Mouse (Mus musculus) midbrain, embryonic 11.5 days (tissue): ENCODE data around the gene Lmnb2. TPM values are rescaled to one million over a fixed set of nuclear protein-coding genes. Genes with fewer than 3 reads are reported as not detected.

Experiments used
- ATAC-seq: fragments of 200-750 bp; cut with Nextera tagmentation; 2 replicates; pipeline ENCODE4 v1.8.0; 2017; ENCODE audit warnings: moderate TSS enrichment, moderate library complexity; ENCODE audit not compliant: low FRiP score
- DNase-seq: peaks from one replicate; pipeline ENCODE4 v3.0.0; 2015; ENCODE audit warnings: low spot score; ENCODE audit errors: missing footprints
- H3K27ac ChIP-seq: fragments of 300-500 bp; sonication (generic); 2 replicates; pipeline ENCODE4 v1.5.1; 2014; ENCODE audit warnings: low read depth, low read length
- H3K27me3 ChIP-seq: fragments of 300-500 bp; sonication (generic); 2 replicates; pipeline ENCODE4 v1.6.1; 2014; ENCODE audit warnings: mild to moderate bottlenecking, low read length, moderate library complexity, mixed read lengths; ENCODE audit not compliant: control insufficient read depth, insufficient read depth
- H3K36me3 ChIP-seq: fragments of 300-500 bp; sonication (generic); 2 replicates; pipeline ENCODE4 v1.6.1; 2014; ENCODE audit warnings: mild to moderate bottlenecking, low read length, moderate library complexity, mixed read lengths; ENCODE audit not compliant: control insufficient read depth, insufficient read depth
- H3K4me1 ChIP-seq: fragments of 300-500 bp; sonication (generic); 2 replicates; pipeline ENCODE4 v1.6.1; 2014; ENCODE audit warnings: low read length; ENCODE audit not compliant: control insufficient read depth, insufficient read depth
- H3K4me2 ChIP-seq: fragments of 300-500 bp; sonication (generic); 2 replicates; pipeline ENCODE4 v1.6.1; 2014; ENCODE audit warnings: mild to moderate bottlenecking, moderate library complexity
- H3K4me3 ChIP-seq: fragments of 300-500 bp; sonication (generic); 2 replicates; pipeline ENCODE4 v1.5.1; 2014; ENCODE audit warnings: low read depth, low read length
- H3K9ac ChIP-seq: fragments of 300-500 bp; sonication (generic); 2 replicates; pipeline ENCODE4 v1.6.1; 2014; ENCODE audit warnings: low read length
- H3K9me3 ChIP-seq: fragments of 300-500 bp; sonication (generic); 2 replicates; pipeline ENCODE4 v1.6.1; 2016; ENCODE audit warnings: low read length; ENCODE audit not compliant: control insufficient read depth
- WGBS: fragments of 180-500 bp; shearing (Covaris S2); extraction: QIAGEN DNeasy Blood & Tissue Kit; methylation state at CpG from one replicate; pipeline ENCODE4 v1.1.7; 2014; 5-methylcytosine and 5-hydroxymethylcytosine counted together
- polyA plus RNA-seq: library from polyadenylated mRNA; unstranded; fragments of >200 nt; fragmentation: Nextera tagmentation; extraction: Ambion mirVana; gene quantifications from 2 replicates; pipeline ENCODE4 v1.2.1, GENCODE M21; 2014

Lmnb2 gene
- polyA plus RNA-seq, 1 experiment from 2014 or later: 19.7 TPM

- Histone ChIP-seq H3K4me3 (peak overlapping the region; percentile 90), H3K4me2 (peak overlapping the region; percentile 98), H3K9ac (peak overlapping the region; percentile 83), H3K9me3 (no peaks in the 10 kb centered on the region), H3K27me3 (no peaks in the 10 kb centered on the region), H3K27ac (no peak overlapping the region), H3K4me1 (peaks cover 8% of the 10 kb centered on the region), H3K36me3 (peaks cover 18% of the 10 kb centered on the region)
- 17% methylated on average over 25 of the region's 25 CpGs for WGBS
- DNase-seq: no peak
- ATAC-seq: peak; percentile 10
These were observed 18.3 kb downstream of the Lmnb2 start for GRCm38 (mm10) chr10:80899591-80900317.

DNA sequence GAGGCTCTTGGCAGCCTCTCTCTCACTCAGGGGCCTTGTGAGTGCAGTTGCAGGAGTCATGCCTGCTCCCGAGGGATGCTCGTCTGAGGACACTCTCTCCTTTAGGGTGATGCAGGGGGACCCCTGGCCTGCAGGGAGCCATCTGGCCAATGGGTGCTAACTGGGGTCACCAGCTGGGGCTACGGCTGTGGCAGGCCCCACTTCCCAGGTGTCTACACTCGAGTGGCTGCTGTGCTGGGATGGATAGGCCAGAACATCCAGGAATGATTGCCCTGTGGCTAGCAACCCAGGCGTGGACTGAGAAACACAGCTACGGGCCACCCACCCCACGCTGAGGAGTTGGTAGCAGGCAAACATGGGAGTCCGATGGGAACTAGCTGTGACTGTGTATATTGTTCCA, 19.0 kb downstream of the Lmnb2 start:
- DNase-seq (no peak), ATAC-seq (no peak)
- Histone ChIP-seq H3K27me3 (no peaks in the 10 kb centered on the region), H3K9ac (no peak overlapping the region), H3K36me3 (peaks cover 11% of the 10 kb centered on the region), H3K4me2 (peak overlapping the region; percentile 98; the same call in 1 of the 2 replicates), H3K27ac (no peak overlapping the region), H3K9me3 (no peaks in the 10 kb centered on the region), H3K4me1 (peaks cover 8% of the 10 kb centered on the region), H3K4me3 (no peak overlapping the region)
- 87% methylated on average over 8 of the region's 8 CpGs for WGBS

- Histone ChIP-seq H3K4me3 (no peak overlapping the region), H3K27ac (no peak overlapping the region), H3K9ac (no peak overlapping the region), H3K9me3 (no peaks in the 10 kb centered on the region), H3K4me1 (peaks cover 8% of the 10 kb centered on the region), H3K4me2 (no peak overlapping the region), H3K36me3 (peaks cover 4% of the 10 kb centered on the region), H3K27me3 (no peaks in the 10 kb centered on the region)
- WGBS: 34% methylated on average over 41 of the region's 41 CpGs
- peak; percentile 85 for DNase-seq
- no peak for ATAC-seq
These were observed 20.1 kb downstream of the Lmnb2 start for GRCm38 (mm10) chr10:80897861-80898510.

GRCm38 (mm10) chr10:80896581-80897485, 21.2 kb downstream of the Lmnb2 start:
- H3K4me3 ChIP-seq: no peak overlapping the region

GRCm38 (mm10) chr10:80895697-80896096, 22.3 kb downstream of the Lmnb2 start:
- Histone ChIP-seq H3K9me3 (no peaks in the 10 kb centered on the region), H3K4me1 (peaks cover 8% of the 10 kb centered on the region), H3K36me3 (no peaks in the 10 kb centered on the region), H3K27me3 (no peaks in the 10 kb centered on the region), H3K4me2 (no peak overlapping the region), H3K27ac (no peak overlapping the region), H3K4me3 (no peak overlapping the region), H3K9ac (no peak overlapping the region)
- 82% methylated on average over 6 of the region's 6 CpGs for WGBS
- no peak for ATAC-seq
- DNase-seq: no peak

More at GRCm38 (mm10) chr10:80896581-80897485, 21.2 kb downstream of the Lmnb2 start:
- no peak overlapping the region for H3K4me2 ChIP-seq
- no peak overlapping the region for H3K27ac ChIP-seq
- no peaks in the 10 kb centered on the region for H3K27me3 ChIP-seq
- no peak overlapping the region for H3K9ac ChIP-seq
- ATAC-seq (no peak), DNase-seq (no peak)
- 76% methylated on average over 24 of the region's 24 CpGs for WGBS
- no peaks in the 10 kb centered on the region for H3K36me3 ChIP-seq
- no peaks in the 10 kb centered on the region for H3K9me3 ChIP-seq
- peaks cover 8% of the 10 kb centered on the region for H3K4me1 ChIP-seq

DNA sequence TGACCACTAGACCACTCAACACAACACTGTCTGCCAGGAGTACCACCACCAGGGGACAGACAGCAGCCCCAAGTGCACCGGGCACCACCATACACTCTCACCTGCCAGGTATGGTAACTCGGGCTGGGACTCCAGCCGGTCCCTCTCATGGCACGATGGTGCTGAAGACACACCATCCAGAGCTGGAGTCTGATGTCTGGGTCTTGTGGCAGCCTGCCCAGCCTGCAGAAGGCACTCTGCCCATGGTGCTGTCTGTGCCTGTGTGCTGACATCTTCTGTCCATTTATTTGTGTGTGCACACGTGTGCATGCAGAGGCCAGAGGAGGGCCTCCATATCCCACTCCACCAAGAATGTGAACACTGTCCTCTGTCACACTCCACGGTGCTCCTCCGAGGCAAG, 22.9 kb downstream of the Lmnb2 start:
- peaks cover 8% of the 10 kb centered on the region for H3K4me1 ChIP-seq
- H3K27me3 ChIP-seq: no peaks in the 10 kb centered on the region
- H3K27ac ChIP-seq: no peak overlapping the region
- H3K4me2 ChIP-seq: no peak overlapping the region
- H3K9me3 ChIP-seq: no peaks in the 10 kb centered on the region
- WGBS: 88% methylated on average over 7 of the region's 7 CpGs
- DNase-seq (peak; percentile 70), ATAC-seq (no peak)
- no peak overlapping the region for H3K4me3 ChIP-seq
- H3K9ac ChIP-seq: no peak overlapping the region
- no peaks in the 10 kb centered on the region for H3K36me3 ChIP-seq

DNA sequence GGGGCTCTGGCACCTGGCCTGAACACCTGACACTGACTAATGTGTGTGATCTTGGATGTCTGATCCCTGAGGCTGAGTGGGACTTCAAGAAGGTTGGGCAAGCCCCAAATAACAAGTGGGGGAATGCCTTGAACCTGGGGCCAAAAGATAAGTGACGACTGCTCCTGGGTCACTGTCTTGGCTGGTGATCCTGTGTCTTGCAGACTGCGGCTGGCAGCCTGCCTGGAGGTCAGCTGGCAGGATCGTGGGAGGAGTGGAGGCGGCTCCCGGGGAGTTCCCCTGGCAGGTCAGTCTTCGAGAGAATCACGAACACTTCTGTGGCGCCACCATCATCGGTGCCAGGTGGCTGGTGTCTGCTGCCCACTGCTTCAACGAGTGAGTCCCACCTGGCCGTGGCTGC, 30.9 kb downstream of the Lmnb2 start:
- 80% methylated on average over 9 of the region's 11 CpGs for WGBS
- peaks cover 2% of the 10 kb centered on the region; the same call in 1 of the 2 replicates for H3K27me3 ChIP-seq
- ATAC-seq: no peak
- H3K27ac ChIP-seq: no peak overlapping the region
- no peaks in the 10 kb centered on the region for H3K36me3 ChIP-seq
- no peak overlapping the region for H3K4me3 ChIP-seq
- no peaks in the 10 kb centered on the region for H3K9me3 ChIP-seq
- no peak for DNase-seq
- H3K9ac ChIP-seq: no peak overlapping the region
- no peaks in the 10 kb centered on the region for H3K4me1 ChIP-seq
- no peak overlapping the region for H3K4me2 ChIP-seq

DNA sequence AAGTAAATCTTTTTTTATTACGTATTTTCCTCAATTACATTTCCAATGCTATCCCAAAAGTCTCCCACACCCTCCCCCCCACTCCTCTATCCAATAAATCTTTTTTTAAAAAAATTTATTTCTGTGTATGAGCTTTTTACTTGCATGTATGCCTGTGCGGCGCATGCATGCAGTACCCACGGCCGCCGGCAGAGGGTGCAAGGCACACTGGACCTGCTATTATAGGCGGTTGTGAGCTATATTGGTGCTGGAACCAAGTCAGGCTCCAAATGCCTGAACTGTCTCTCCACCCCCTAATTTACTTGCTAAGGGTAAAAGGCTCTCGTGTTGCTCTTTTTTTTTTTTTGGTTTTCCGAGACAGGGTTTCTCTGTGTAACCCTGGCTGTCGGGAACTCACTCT, 36.7 kb downstream of the Lmnb2 start:
- DNase-seq (peak; percentile 96), ATAC-seq (no peak)
- Histone ChIP-seq H3K4me3 (no peak overlapping the region), H3K9ac (no peak overlapping the region), H3K27ac (no peak overlapping the region), H3K27me3 (no peaks in the 10 kb centered on the region), H3K9me3 (no peaks in the 10 kb centered on the region), H3K4me2 (no peak overlapping the region), H3K4me1 (no peaks in the 10 kb centered on the region), H3K36me3 (no peaks in the 10 kb centered on the region)
- 24% methylated on average over 10 of the region's 10 CpGs for WGBS
